Mouse (Mus musculus) frontal cortex, postnatal 14 days (tissue): ENCODE data around the gene Extl1.
"Not testable (repeated sequence)": the region's sequence is repeated elsewhere in the genome, so short reads cannot be mapped to it uniquely, and the experiment has no call there.

ENCODE experiments used
- DNase-seq, 2 experiments: peaks; one replicate each; pipeline ENCODE4 v3.0.0; 2022; ENCODE audit warnings: low spot score in 2 of 2

Extl1 gene

DNA sequence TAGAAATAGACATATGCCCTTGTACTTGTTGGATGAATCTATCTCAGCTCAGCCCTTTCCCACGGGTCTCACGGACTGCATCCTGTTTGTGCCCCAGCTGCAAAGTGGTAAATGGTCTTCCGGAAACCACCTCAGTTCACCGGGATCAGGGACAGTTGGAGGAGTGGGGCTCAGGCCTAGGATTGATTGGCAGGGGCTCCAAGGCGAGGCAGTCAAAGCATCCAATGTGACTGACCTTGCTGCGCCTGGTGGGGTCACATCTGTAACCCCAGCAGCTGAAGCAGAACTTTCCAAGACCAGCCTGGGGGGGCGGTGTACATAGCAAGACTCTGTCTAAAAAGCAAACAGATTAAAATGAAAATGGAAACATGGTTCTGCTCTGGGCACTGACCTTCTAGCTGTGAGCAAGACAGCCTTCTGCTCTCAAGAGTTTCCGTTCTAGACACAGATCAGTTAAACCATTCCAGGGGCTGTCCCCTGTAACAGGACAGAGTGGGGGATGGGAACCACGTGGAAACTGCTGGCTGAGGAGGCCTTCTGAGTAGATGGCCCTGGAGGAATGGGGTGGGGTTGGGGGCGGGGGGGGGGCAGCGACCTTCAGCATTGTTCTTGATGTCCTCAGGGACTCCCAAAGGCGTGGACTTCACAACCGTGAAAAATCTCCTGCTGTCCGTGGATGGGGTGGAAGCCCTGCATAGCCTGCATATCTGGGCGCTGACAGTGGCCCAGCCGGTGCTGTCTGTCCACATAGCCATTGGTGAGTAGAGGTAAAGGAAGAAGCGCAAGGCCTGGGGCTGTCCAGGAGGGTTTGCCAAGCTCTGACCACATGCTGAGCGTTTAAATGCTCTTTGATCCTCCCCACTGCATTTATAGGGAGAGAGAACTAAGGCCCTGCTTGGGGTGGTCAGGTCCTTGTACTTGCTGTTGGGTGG is 32.1 kb downstream of the Extl1 start:
- no peak for DNase-seq

DNA sequence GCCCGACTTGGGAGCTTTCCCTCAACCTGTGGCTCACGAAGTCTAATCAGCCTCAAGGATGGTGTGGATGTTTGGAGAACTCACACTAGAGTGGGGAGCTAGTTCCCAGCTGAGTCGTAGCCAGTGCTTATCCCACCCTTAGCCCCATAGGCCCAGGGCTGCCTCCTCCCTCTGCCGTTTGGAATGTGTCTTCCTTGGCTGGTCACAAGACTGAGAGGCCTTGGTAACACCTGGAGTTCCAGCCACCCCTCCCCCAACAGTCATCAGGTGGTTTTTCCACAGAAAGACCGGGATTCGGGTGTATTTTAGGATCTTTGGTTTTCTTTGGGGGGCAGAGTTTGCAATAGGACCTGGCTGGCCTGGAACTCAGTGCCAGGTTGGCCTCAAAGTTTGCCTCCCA is 33.0 kb downstream of the Extl1 start:
- DNase-seq: no peak

DNA sequence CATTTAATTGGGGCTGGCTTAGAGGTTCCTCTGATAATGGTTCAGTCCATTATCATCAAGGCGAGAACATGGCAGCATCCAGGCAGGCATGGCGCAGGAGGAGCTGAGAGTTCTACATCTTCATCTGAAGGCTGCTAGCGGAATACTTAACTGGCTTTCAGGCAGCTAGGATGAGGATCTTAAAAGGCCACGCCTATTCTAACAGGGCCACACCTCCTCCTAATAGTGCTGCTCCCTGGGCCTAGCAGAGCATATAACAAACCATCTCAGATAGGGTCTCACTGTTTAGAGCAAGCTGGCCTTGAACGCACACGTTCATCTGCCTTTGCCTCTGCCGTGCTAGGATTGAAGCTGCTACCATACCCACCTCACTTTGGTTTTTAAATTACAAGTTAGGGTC is 33.8 kb downstream of the Extl1 start:
- no peak for DNase-seq

DNA sequence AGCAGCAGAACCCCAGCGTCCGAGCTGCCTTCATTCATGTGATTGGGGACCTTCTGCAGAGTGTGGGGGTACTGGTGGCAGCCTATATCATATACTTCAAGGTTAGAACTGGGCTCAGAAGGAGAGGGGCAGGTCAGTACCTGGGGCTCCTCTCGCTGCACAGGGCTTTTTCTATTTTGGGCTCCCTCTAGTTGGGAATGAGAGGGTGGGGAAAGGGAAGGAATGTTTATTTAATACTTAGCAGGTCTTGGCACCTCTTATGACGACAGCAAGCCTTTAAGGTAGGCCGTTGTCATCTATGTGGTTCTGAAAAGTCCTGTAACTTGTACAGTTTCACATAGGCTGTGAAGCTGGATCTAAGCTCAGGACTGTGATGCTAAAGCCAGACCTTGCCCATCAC is 35.1 kb downstream of the Extl1 start:
- DNase-seq: no peak

DNA sequence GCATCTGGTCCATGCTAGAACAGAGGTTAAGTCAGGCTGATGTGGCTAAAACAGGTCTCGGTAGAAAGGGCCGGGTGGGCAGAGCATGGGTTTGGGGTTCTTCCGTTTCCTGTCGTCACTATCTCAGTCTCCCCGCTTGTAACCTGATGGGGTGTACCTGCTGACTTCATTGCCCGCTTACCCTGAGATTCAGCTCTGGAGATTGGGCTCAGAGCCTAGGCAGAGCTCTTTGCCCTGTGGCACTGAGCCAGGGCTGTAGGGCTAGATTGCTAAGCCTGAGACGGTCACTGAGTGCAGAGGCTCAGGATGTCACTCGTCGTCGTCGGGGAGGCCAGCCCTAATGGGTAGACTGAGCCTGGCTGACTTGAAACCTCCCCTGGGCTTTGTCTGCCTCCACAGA is 35.6 kb downstream of the Extl1 start:
- no peak for DNase-seq

DNA sequence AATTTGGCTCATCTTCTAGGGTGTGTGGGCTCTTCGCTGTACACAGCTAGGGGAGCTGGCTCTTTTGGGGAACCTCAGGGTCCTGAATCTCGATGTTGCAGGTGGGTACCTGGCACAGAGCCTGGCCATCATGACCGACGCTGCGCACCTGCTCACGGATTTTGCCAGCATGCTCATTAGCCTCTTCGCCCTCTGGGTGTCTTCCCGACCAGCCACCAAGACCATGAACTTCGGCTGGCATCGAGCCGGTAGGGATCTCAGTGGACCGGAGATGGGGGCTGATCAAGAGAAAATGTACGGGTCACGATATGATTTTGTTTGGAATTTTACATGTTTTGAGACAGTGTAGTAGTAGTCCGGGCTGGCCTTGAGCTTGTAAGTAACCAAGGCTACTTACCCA is 37.8 kb downstream of the Extl1 start:
- no peak for DNase-seq

DNA sequence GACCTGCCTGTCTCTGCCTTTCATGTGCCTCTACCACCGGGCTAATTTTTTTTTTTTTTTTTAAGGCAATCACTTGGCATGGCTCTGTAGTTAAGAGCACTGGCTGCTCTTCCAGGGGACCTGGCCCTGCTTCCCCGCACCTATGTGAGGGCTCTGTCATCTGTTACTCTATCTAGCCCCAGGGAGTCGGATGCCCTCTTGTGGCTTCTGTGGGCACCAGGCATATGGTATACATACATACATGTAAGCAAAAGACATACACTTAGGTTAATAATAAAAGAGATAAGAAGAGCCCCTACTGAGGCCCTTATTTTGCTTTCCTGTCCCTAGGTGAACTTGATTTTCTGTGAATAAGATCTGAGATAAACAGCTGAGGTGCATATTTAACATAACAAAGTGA is 39.0 kb downstream of the Extl1 start:
- no peak for DNase-seq

DNA sequence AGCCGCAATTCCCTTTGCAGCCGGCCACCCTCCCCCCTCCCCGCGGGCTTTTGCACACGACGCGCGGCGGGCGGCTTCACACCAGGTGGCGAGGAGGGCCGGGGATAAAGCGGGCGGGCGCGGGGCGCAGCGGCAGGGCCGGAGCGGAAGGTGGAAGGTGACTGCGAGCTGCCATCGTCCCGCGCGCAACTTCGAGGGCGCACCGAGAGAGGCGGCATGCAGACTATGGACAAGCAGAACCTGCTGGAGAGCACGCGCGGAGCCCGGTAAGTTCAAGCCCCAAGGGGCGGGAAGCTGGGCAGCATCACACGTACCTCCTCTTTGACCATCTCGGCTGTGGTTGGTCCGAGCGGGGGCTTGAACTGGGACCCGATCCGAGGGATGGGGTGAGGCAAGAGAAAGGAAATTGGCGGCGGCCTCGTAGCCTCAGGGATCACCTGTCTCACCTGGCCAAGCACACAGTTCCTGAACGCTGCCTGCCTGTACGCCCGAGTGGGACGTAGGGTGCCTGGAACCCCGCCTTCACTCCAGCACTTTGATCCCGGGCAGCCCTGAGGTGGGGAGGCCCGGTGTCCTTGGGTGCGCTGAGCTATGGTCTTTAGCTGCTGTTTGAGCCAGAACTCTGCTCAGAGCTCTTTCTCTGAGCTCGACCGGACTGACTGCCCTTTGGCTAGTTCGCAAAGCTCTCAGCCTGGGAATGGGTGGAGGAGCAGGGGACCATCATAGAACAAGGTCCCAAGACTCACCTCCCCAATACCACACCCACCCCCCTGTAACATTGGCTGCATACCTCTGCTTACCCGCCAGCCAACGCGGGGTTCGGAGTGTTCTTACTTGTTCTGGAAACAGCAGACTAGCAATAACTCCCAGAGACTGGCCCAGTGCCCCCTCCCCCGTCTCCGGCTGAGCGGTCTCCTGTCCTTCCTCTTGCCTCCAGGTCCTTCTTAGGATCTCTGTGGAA is 40.3 kb downstream of the Extl1 start, which contains the start of gene Slc30a2:
Gene Slc30a2 (plus strand): TSS at position 111 of the 961 bp plus-strand sequence.
- DNase-seq: no peak

DNA sequence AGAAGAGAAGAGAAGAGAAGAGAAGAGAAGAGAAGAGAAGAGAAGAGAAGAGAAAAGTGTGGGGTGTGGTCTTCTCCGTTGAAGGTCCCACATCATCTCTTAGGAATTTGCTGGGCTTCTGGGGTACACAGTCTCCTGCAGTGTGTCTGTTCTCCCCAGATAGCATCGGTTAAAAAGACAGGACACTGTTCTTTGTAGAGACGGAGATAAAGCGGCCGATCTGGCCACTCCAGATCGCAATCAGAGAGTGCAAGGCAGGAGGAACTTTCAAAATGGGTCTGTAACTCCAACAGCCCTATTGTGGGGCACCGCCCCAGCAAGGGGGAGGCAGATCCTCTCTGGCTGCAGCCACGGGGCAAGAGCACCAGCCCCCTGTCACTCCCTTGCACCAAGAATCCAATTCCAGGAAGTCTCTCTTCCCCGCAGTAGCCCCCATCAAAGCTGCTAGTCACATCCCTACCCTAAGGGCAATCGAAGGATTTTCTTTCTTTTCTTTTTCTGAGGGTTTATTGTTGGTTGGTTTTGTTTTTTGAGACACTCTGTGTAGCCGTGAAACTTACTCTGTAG is 41.4 kb downstream of the Extl1 start:
- DNase-seq: no peak

DNA sequence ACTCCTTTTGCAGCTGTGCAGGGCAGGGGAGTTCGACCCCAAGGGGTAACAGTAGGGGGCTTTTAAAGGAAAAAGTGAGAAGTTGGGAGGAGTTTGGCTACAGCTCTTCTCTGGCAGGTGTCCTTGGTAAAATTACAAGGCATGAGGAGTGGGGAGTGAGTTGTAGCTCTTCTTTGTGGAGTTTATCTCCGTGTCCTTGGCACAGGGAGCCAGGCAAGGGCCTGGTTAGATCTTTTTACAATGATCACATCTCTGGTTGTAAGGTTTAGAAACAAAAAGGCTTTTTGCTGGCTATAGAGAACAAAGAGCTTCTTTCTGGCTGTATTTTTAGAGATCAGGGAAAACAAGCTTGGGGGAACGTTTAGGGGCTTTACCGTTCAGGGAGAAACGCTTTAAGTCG is 42.4 kb downstream of the Extl1 start:
- not testable (repeated sequence) for DNase-seq

DNA sequence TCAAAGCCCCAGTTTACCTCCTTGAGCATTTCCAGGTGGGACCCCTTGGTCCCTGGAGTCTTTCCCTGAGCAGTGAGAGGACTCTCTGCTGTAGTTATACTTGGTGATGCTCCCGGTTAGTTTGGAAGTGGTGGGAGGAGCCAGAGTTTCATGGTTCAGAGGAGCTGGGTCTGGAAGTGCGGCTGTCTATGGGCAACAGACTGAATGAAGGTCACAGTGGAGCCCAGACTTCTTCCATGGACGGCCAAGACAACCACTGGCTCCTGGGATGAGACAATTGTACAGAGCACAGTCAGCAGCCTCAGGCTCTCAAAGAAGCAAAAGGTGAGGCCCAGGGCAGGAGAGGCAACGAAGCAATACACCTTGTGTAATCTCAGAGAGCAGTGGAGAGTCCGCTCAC is 53.4 kb downstream of the Extl1 start:
- no peak for DNase-seq

DNA sequence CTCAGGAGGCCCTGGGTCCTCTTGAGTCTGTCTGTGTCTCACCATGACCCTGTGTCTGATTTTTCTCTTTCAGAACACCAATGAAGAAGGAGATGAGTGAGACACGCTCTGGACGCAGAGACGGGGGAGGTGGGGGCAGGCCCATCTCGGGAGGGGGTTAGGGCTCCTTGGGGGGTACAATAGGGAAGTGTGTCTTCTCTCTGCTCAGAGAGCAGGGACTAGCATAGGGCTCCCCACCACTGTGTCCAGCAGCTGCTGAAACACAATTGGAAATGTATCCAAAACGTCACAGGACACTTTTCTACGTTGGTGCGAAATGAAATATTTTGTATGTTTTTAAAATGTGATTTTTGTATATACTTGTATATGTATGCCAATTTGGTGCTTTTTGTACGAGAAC is 54.8 kb downstream of the Extl1 start:
- DNase-seq: no peak

DNA sequence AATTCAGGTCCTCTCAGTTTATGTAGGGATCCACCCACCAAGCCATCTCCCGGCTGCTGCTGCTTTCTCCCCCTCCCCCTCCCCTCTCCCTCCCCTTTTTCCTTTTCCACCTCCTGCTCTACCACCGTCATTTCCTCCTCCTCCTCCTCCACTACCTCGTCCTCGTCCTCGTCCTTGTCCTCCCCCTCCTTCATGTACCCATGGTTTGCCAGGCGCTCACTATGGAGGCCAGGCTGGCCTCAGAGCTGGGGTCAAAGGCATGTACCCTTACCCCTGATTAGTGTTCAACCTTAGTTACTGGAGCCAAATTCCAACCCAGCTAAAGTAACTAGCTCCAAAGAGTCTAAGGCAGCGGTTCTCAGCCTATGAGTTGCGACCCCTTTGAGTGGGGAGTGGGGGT is 55.5 kb downstream of the Extl1 start:
- no peak for DNase-seq

DNA sequence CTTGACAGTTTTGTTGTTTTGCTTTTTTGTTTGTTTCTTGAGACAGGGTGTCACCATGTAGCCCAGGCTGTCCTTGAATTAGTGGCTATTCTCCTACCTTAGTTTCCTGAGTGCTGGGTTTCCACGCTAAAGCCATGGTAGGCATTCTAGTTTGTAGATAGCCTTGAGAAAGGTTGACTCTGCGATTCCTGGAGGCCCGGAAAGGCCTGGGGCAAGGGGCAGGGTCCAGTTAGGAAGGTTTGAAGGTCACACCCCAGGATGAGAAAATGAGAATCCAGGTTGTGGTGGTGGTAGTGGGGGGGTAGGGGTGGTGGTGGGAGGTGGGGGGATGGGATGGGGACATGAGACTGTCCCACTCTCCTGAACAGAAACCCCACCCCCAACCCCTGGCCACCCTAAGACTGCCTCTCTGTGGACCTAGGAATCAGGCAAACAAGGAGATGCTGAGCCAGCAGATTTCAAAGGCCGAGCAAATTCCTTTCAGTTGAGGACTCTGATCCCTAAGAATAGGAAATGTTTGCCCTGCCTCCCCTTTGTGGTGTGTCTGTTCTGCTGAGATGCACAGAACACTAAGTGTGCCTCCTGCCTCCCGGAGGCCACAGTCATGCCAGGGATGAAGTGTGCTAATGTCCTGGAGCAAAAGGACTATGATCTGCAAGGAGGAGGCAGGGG is 56.7 kb downstream of the Extl1 start:
- DNase-seq: no peak

DNA sequence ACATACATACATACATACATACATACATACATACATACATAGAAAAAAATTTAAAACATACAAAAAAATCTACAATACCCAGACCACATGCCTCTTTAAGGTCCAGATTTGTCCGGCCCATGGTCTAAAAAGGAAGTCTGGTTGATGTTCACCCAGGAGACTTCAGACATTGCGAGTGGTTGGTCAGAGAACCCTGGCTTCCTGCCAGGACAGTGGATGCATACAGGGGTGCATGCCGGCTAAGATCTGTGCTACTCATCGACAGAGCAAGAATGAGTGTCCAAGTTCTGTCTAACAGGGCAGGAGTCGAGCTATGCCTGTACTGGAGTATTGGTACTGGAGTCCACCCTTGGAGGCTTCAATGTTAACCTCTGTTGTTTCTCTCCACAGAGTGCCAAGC is 59.0 kb downstream of the Extl1 start:
- DNase-seq: no peak

DNA sequence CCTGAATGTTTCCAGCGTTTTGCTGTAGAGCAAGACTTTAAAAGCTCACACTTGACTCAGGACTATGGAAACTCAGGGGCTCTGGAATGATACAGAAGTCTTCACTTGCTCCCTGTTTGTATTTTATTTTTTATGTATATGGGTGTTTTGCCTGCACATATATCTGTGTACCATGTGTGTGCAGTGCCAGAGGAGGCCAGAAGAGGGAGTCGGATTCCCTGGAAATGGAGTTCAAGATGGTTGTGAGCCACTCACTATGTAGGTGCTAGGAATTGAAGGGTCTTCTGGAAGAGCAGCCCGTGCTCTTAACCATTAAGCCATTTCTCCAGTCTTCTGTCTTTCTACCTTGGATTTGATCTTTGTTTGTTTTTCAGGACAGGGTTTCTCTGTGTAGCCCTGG is 62.1 kb downstream of the Extl1 start:
- no peak for DNase-seq

DNA sequence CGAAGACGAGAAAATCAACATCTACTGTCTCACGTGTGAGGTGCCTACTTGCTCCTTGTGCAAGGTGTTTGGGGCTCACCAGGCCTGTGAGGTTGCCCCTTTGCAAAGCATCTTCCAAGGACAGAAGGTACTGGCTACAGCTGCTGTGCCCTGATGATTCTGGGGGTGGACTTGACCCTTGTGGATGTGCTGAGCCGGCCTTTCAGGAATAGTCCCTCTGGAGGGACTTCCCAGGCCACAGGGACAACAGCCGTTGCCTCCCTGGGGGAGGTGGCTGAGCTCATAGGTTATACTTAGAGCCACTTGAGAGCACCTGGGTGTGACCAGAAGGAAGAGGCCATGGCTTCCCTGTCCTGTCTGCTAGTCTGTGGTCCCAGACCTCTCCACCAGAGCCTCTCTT is 64.0 kb downstream of the Extl1 start:
- DNase-seq: no peak

DNA sequence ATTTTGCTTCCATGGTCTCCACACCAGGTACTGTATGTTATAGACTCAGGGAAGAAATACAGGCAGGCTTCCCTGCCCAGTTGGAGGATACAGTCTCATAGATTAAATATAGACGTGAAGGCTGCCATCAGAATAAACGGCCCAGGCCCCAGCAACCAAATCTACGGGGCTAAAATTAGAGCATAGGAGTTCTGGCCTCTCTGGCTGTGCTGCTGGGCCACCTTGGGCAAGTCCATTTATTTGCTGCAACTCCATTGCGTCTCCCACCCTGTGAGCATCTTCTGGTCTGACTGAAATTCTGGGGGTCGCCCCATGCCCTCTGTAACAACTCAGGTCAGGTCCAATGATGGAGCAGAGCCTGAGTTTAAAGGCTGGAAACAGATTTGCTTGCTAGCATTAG is 64.6 kb downstream of the Extl1 start:
- no peak for DNase-seq

DNA sequence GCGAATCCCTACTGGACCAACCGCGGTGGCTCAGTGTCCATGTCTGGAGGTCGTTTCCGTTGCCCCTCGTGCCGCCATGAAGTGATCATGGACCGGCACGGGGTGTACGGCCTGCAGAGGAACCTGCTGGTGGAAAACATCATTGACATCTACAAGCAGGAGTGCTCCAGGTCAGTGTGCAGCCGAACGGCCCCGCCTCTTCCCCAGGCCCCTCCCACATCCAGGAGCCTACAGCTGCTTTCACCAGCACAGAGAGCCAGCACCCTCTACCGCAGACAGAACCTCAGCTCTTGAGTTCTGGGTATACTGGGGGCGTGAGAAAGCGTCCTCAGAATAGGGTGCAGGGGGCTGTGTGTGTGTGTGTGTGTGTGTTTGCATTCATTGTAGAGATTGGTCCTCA is 67.3 kb downstream of the Extl1 start:
- DNase-seq: no peak

DNA sequence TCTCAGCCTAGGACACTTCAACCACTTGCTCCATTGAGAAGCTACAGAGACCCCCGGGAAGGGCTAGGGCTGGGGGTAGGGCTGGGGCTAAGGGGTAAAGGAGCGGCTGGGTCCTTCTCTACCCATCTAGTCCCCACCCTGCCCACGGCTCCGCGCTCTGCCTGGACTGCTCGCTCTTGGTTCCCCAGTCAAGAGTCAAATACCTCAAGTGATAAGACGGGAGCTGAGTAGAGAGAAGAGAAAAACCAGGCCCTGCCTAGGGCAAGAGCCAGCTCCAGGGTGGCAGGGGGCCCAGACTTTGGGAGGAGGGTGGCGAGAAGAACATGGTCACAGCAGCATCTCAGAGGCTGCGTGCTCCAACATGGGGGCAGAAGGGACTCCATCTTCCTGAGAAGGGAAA is 68.2 kb downstream of the Extl1 start:
- DNase-seq: no peak

DNA sequence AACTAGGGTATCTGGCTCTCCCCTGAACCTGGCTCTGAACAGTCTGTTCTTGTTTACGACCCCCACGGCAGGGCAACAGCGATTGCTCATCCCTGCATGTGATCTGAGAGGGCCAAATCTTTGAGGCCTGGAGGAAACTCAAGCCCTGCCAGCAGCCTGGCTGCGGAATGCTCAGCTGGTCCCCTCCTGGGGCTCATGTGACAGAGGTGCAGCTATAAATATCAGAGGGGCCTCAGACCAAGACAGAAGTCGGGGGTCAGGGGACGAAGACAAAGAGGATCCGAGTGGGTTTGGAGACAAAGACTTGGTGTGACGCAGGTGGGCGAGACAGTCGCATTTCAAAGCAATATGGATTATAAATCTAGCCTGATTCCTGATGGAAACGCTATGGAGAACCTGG is 68.8 kb downstream of the Extl1 start, which contains the start of gene Trim63:
Gene Trim63 (plus strand): TSS at position 245 of the 400 bp plus-strand sequence.
- DNase-seq: no peak
